Mouse (Mus musculus) limb, embryonic 14.5 days (tissue): Measurements from ENCODE around the gene Prss50. TPM values are rescaled to one million over a fixed set of nuclear protein-coding genes. Genes with fewer than 3 reads are reported as not detected.
"Not testable (repeated sequence)": the region's sequence is repeated elsewhere in the genome, so short reads cannot be mapped to it uniquely, and the experiment has no call there.

Experiments used
- ATAC-seq: fragments of 200-750 bp; cut with Nextera tagmentation; 2 replicates; pipeline ENCODE4 v1.8.0; 2017; ENCODE audit warnings: low read depth, moderate number of reproducible peaks, moderate TSS enrichment; ENCODE audit not compliant: low FRiP score
- DNase-seq: peaks from one replicate; pipeline ENCODE4 v3.0.0-alpha.2; 2015; ENCODE audit warnings: low spot score
- H3K27ac ChIP-seq: fragments of 300-500 bp; sonication (generic); replicated peaks from 2 replicates; pipeline ENCODE4 v1.5.1; 2014; ENCODE audit warnings: low read depth, mild to moderate bottlenecking, low read length, moderate library complexity, mixed read lengths
- H3K27me3 ChIP-seq: fragments of 300-500 bp; sonication (generic); 2 replicates; pipeline ENCODE4 v1.6.1; 2014; ENCODE audit warnings: low read length, mixed read lengths; ENCODE audit not compliant: control insufficient read depth, insufficient read depth
- H3K36me3 ChIP-seq: fragments of 300-500 bp; sonication (generic); 2 replicates; pipeline ENCODE4 v1.6.1; 2014; ENCODE audit warnings: mild to moderate bottlenecking, low read length, moderate library complexity, mixed read lengths; ENCODE audit not compliant: control insufficient read depth, insufficient read depth
- H3K4me1 ChIP-seq: fragments of 300-500 bp; sonication (generic); 2 replicates; pipeline ENCODE4 v1.6.1; 2014; ENCODE audit warnings: antibody characterized with exemption, low read length, mixed read lengths; ENCODE audit not compliant: control insufficient read depth, insufficient read depth
- H3K4me2 ChIP-seq: fragments of 300-500 bp; sonication (generic); replicated peaks from 2 replicates; pipeline ENCODE4 v1.6.1; 2014; ENCODE audit warnings: low read depth, mild to moderate bottlenecking, low read length, moderate library complexity; ENCODE audit not compliant: severe bottlenecking
- H3K4me3 ChIP-seq: fragments of 300-500 bp; sonication (generic); replicated peaks from 2 replicates; pipeline ENCODE4 v1.5.1; 2014; ENCODE audit warnings: low read length
- H3K9ac ChIP-seq: fragments of 300-500 bp; sonication (generic); 2 replicates; pipeline ENCODE4 v1.6.1; 2014; ENCODE audit warnings: mild to moderate bottlenecking, low read depth, low read length, moderate library complexity; ENCODE audit not compliant: severe bottlenecking
- H3K9me3 ChIP-seq: fragments of 300-500 bp; sonication (generic); 2 replicates; pipeline ENCODE4 v1.6.1; 2016; ENCODE audit warnings: low read length; ENCODE audit not compliant: control insufficient read depth
- POLR2A ChIP-seq: fragments of 200-500 bp; IDR thresholded peaks from 2 replicates; pipeline ENCODE4 v1.8.0; 2012; ENCODE audit warnings: inconsistent platforms, mild to moderate bottlenecking, moderate library complexity, borderline replicate concordance; ENCODE audit not compliant: insufficient read depth, insufficient read length; ENCODE audit errors: extremely low read depth
- WGBS: fragments of 180-500 bp; shearing (Covaris S2); extraction: QIAGEN DNeasy Blood & Tissue Kit; methylation state at CpG from one replicate; pipeline ENCODE4 v1.1.7; 2014; 5-methylcytosine and 5-hydroxymethylcytosine counted together
- polyA plus RNA-seq, 2 experiments: library from polyadenylated mRNA; depleted of rRNA in 1 of 2; stranded (reverse) in 1 of 2; unstranded in 1 of 2; fragments of >200 nt; fragmentation: Nextera tagmentation in 1 of 2; extraction: Ambion mirVana in 1 of 2; gene quantifications; 2 replicates each; pipeline versions ENCODE4 v1.2.1 to v1.2.3; 2012 to 2014

The Prss50 gene
- polyA plus RNA-seq (2012; rRNA removed) = 0.41 and 0.54 TPM in 2 replicates
- 0.21 and 0.26 TPM in 2 replicates for polyA plus RNA-seq (2014; fragmentation: Nextera tagmentation; extraction: Ambion mirVana)

GRCm38 (mm10) chr9:110857781-110858472, at the start of gene Prss50:
Gene Prss50 (plus strand): TSS chr9:110857967.
- TF ChIP-seq POLR2A = no peak
- H3K4me1 ChIP-seq = peaks cover 3% of the 10 kb centered on the region; the same call in 1 of the 2 replicates
- H3K9me3 ChIP-seq = no peaks in the 10 kb centered on the region
- H3K36me3 ChIP-seq = no peaks in the 10 kb centered on the region
- H3K4me3 ChIP-seq = peak within 1 kb of the TSS; percentile 26
- peak within 1 kb of the TSS; percentile 51 for H3K4me2 ChIP-seq
- ATAC-seq = no peak
- WGBS = 9% methylated on average over 38 of the region's 50 CpGs
- H3K27ac ChIP-seq = no peak within 1 kb of the TSS
- peak within 1 kb of the TSS; percentile 47 for H3K9ac ChIP-seq
- no peak for DNase-seq
- H3K27me3 ChIP-seq = peaks cover 5% of the 10 kb centered on the region; the same call in 1 of the 2 replicates

- H3K9ac ChIP-seq = no peak overlapping the region
- no peak overlapping the region for H3K27ac ChIP-seq
- no peaks in the 10 kb centered on the region for H3K4me1 ChIP-seq
- H3K36me3 ChIP-seq = no peaks in the 10 kb centered on the region
- no peaks in the 10 kb centered on the region for H3K9me3 ChIP-seq
- no peak for DNase-seq
- no peak overlapping the region for H3K4me2 ChIP-seq
- no peak overlapping the region for H3K4me3 ChIP-seq
- no peak for TF ChIP-seq POLR2A
- no peak for ATAC-seq
- 71% methylated on average over 4 of the region's 4 CpGs for WGBS
- no peaks in the 10 kb centered on the region for H3K27me3 ChIP-seq
Measured at GRCm38 (mm10) chr9:110810051-110810450, 47.7 kb upstream of the Prss50 start.

GRCm38 (mm10) chr9:110813789-110814188, 44.0 kb upstream of the Prss50 start, which contains the start of gene Prss44:
Gene Prss44 (plus strand): TSS chr9:110813994.
- no peaks in the 10 kb centered on the region for H3K36me3 ChIP-seq
- no peak for ATAC-seq
- no peaks in the 10 kb centered on the region for H3K27me3 ChIP-seq
- TF ChIP-seq POLR2A = no peak
- H3K27ac ChIP-seq = no peak within 1 kb of the TSS
- no peak for DNase-seq
- no peaks in the 10 kb centered on the region for H3K9me3 ChIP-seq
- H3K9ac ChIP-seq = no peak within 1 kb of the TSS
- no peak within 1 kb of the TSS for H3K4me2 ChIP-seq
- no peak within 1 kb of the TSS for H3K4me3 ChIP-seq
- WGBS = 48% methylated on average over 17 of the region's 18 CpGs
- no peaks in the 10 kb centered on the region for H3K4me1 ChIP-seq

- not testable (repeated sequence) for H3K36me3 ChIP-seq, H3K9ac ChIP-seq, H3K27ac ChIP-seq, H3K9me3 ChIP-seq, H3K4me1 ChIP-seq, ATAC-seq, H3K4me3 ChIP-seq, DNase-seq, H3K4me2 ChIP-seq, H3K27me3 ChIP-seq
Measured at GRCm38 (mm10) chr9:110820546-110820945, 37.2 kb upstream of the Prss50 start.

GRCm38 (mm10) chr9:110821436-110821835, 36.3 kb upstream of the Prss50 start:
- Histone ChIP-seq H3K36me3 (no peaks in the 10 kb centered on the region), H3K4me2 (no peak overlapping the region), H3K4me1 (no peaks in the 10 kb centered on the region), H3K4me3 (no peak overlapping the region), H3K27me3 (no peaks in the 10 kb centered on the region), H3K9me3 (no peaks in the 10 kb centered on the region), H3K9ac (no peak overlapping the region), H3K27ac (no peak overlapping the region)
- 84% methylated on average over 7 of the region's 7 CpGs for WGBS
- no peak for TF ChIP-seq POLR2A
- ATAC-seq (no peak), DNase-seq (no peak)
